Mouse (Mus musculus): ENCODE results near the gene Ankrd50. TPM values are rescaled to one million over a fixed set of nuclear protein-coding genes. Genes with fewer than 3 reads are reported as not detected.

The Ankrd50 gene
- polyA plus RNA-seq, 1 experiment from 2014 or later = 20.1 TPM

DNA sequence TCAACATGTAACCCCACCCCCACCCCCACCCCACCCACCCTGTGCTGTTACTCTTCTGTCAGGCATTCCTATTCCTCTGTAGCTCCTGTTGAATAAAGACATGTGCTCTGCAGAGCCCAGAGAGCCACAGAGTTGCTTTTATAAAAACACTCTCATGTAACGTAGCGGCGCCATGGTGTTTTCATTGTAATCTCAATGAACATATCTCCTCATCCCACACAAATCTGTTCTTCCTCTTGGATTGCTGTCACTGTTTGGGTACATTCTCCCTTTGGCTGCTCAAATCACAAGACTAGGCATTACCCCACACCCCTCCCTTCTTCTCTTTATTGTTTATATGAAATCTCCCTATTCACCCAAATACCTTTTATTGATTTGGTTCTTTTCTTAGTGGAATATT is 13.9 kb upstream of the Ankrd50 start:
- Histone ChIP-seq H3K4me1 (ENCODE audit: control insufficient read depth, insufficient read depth, low read length) (no peaks in the 10 kb centered on the region), H3K4me2 (ENCODE audit: low read depth, low read length) (no peak overlapping the region), H3K4me3 (ENCODE audit: low read depth, low read length) (no peak overlapping the region), H3K27me3 (ENCODE audit: control insufficient read depth, insufficient read depth, low read length) (no peaks in the 10 kb centered on the region), H3K36me3 (replicated peaks; ENCODE audit: control insufficient read depth, insufficient read depth, low read depth, low read length) (no peaks in the 10 kb centered on the region), H3K27ac (replicated peaks; ENCODE audit: low read depth, low read length) (no peak overlapping the region), H3K9ac (replicated peaks; ENCODE audit: low read length) (no peak overlapping the region), H3K9me3 (replicated peaks; ENCODE audit: control insufficient read depth, low read length) (no peaks in the 10 kb centered on the region)
- DNase-seq (ENCODE audit: low spot score) (no peak), ATAC-seq (replicated peaks; ENCODE audit: insufficient number of reproducible peaks, low FRiP score, low TSS enrichment, low read depth) (no peak)
- 84% methylated on average over 3 of the region's 3 CpGs for WGBS

DNA sequence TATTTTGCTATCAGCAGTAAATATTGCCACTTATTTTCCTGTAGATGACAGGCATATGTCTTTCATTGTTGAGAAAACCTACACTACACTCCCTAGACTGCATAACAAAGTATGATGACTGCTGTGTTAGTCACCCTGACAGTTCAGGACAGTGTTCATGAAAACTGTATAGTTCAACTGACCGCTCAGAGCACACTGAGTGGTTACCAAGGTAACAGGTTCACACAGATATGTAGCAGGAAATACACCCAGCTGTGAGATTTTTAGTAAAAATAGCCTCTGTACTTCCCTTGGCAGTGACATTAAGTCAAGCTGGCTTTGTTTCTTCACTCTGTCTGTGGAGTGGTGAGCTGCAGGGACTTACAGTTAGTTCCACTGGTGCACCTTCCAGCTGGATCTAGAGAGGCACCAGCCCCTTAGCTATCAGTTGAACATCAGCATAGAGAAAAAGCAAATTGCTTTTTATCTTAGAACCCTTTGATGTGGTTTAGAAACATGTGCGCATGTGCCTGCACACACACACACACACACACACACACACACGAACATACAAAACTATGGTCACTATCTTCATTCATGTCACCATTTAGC is 12.2 kb upstream of the Ankrd50 start:
- Histone ChIP-seq H3K36me3 (replicated peaks; ENCODE audit: control insufficient read depth, insufficient read depth, low read depth, low read length) (no peaks in the 10 kb centered on the region), H3K27ac (replicated peaks; ENCODE audit: low read depth, low read length) (no peak overlapping the region), H3K4me3 (ENCODE audit: low read depth, low read length) (no peak overlapping the region), H3K27me3 (ENCODE audit: control insufficient read depth, insufficient read depth, low read length) (no peaks in the 10 kb centered on the region), H3K9ac (replicated peaks; ENCODE audit: low read length) (no peak overlapping the region), H3K9me3 (replicated peaks; ENCODE audit: control insufficient read depth, low read length) (no peaks in the 10 kb centered on the region), H3K4me1 (ENCODE audit: control insufficient read depth, insufficient read depth, low read length) (no peaks in the 10 kb centered on the region), H3K4me2 (ENCODE audit: low read depth, low read length) (no peak overlapping the region)
- ATAC-seq (replicated peaks; ENCODE audit: insufficient number of reproducible peaks, low FRiP score, low TSS enrichment, low read depth) (no peak), DNase-seq (ENCODE audit: low spot score) (no peak)
- 89% methylated on average over 3 of the region's 3 CpGs for WGBS

DNA sequence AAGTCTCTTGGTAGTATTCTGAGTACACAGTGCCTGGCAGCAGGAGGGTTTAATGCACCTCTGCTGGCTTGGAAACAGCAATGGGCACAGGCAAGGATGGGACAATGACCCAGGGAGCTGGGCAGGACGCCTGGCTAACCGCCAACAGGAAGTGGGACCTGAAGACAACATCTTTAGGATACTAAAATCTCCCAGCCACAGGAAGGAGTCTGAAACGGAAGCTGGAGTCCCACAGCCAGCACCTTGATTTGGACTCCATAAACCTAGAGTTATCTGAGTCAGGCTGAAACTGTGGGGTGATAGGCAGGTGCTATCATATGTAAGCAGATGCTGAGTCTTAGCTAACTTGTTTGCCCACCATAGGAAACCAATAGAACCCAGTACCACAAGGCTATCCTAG is 7.1 kb upstream of the Ankrd50 start:
- DNase-seq (ENCODE audit: low spot score) = no peak
- ATAC-seq (replicated peaks; ENCODE audit: insufficient number of reproducible peaks, low FRiP score, low TSS enrichment, low read depth) = no peak

DNA sequence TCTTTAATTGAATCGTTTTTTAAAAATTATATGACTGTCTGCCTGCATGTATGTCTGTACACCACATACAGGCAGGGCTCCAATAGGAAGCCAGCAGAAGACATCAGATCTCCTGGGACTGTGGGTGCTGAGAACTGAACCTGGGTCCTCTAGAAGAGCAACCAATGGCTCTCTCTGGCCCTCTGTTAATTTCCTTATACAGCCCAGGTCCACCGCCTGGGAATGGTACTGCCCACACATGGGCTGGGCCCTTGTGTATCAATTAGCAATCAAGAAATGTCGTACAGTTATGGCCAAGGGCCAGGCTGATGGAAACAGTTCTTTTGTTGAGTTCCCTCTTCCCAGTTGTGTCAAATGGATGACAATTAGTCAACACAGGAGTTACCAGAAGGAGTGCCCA is 6.6 kb upstream of the Ankrd50 start:
- Histone ChIP-seq H3K9ac (replicated peaks; ENCODE audit: low read length) (no peak overlapping the region), H3K4me2 (ENCODE audit: low read depth, low read length) (no peak overlapping the region), H3K27me3 (ENCODE audit: control insufficient read depth, insufficient read depth, low read length) (no peaks in the 10 kb centered on the region), H3K9me3 (replicated peaks; ENCODE audit: control insufficient read depth, low read length) (no peaks in the 10 kb centered on the region), H3K27ac (replicated peaks; ENCODE audit: low read depth, low read length) (no peak overlapping the region), H3K36me3 (replicated peaks; ENCODE audit: control insufficient read depth, insufficient read depth, low read depth, low read length) (no peaks in the 10 kb centered on the region), H3K4me1 (ENCODE audit: control insufficient read depth, insufficient read depth, low read length) (no peaks in the 10 kb centered on the region), H3K4me3 (ENCODE audit: low read depth, low read length) (no peak overlapping the region)
- 85% methylated on average over 3 of the region's 3 CpGs for WGBS
- ATAC-seq (replicated peaks; ENCODE audit: insufficient number of reproducible peaks, low FRiP score, low TSS enrichment, low read depth) = no peak
- DNase-seq (ENCODE audit: low spot score) = no peak

More for the DNA sequence above, 7.1 kb upstream of the Ankrd50 start:
- no peak overlapping the region for H3K9ac ChIP-seq (replicated peaks; ENCODE audit: low read length)
- no peak overlapping the region for H3K4me2 ChIP-seq (ENCODE audit: low read depth, low read length)
- WGBS = 83% methylated on average over 3 of the region's 3 CpGs
- no peaks in the 10 kb centered on the region for H3K9me3 ChIP-seq (replicated peaks; ENCODE audit: control insufficient read depth, low read length)
- no peaks in the 10 kb centered on the region for H3K4me1 ChIP-seq (ENCODE audit: control insufficient read depth, insufficient read depth, low read length)
- H3K27ac ChIP-seq (replicated peaks; ENCODE audit: low read depth, low read length) = no peak overlapping the region
- H3K4me3 ChIP-seq (ENCODE audit: low read depth, low read length) = no peak overlapping the region
- no peaks in the 10 kb centered on the region for H3K27me3 ChIP-seq (ENCODE audit: control insufficient read depth, insufficient read depth, low read length)
- no peaks in the 10 kb centered on the region for H3K36me3 ChIP-seq (replicated peaks; ENCODE audit: control insufficient read depth, insufficient read depth, low read depth, low read length)

DNA sequence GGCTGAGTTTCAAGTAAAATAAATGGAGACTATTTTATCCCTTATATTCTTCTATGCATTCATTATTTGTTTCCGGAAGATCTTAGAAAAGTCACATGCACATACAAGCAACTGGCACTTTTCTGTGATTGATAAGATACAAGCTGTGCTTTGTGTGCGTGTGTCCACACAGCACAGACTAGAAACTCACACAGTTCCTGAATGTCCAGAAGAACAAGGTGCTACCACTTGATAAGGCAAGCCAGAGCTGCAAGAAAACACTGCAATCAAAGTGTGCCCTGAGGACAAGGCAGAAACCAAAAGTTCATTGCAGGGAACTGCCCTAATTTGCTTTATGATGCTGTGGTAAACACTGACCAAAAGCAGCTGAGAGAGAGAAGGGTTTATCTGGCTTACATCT is 6.1 kb upstream of the Ankrd50 start:
- H3K27ac ChIP-seq (replicated peaks; ENCODE audit: low read depth, low read length) = no peak overlapping the region
- DNase-seq (ENCODE audit: low spot score) = no peak
- H3K9ac ChIP-seq (replicated peaks; ENCODE audit: low read length) = no peak overlapping the region
- H3K9me3 ChIP-seq (replicated peaks; ENCODE audit: control insufficient read depth, low read length) = no peaks in the 10 kb centered on the region
- no peaks in the 10 kb centered on the region for H3K27me3 ChIP-seq (ENCODE audit: control insufficient read depth, insufficient read depth, low read length)
- WGBS = 86% methylated on average over 2 of the region's 2 CpGs
- no peak overlapping the region for H3K4me2 ChIP-seq (ENCODE audit: low read depth, low read length)
- no peaks in the 10 kb centered on the region for H3K4me1 ChIP-seq (ENCODE audit: control insufficient read depth, insufficient read depth, low read length)
- no peak for ATAC-seq (replicated peaks; ENCODE audit: insufficient number of reproducible peaks, low FRiP score, low TSS enrichment, low read depth)
- H3K4me3 ChIP-seq (ENCODE audit: low read depth, low read length) = no peak overlapping the region
- H3K36me3 ChIP-seq (replicated peaks; ENCODE audit: control insufficient read depth, insufficient read depth, low read depth, low read length) = no peaks in the 10 kb centered on the region

DNA sequence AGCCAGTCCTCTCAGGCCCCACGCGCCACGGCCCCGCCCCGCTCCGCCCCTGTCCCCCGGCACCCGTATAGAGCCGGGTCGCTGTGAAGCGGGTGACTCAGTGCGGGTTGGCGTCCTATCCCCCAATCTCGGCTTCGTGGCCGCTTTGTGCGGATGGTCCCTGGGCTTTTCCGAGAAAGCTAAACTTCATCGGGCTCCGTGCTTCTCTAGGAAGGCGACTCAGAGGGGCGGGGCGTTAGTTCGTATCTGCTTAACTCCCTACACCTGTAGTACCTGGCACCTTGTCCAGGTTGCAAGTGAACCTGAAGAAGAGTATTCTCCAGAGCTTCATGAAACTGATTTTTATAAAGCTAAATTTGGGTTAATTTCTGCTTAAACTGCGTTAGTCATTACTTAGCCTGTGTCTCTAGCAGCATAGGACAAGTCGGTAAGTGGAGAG is 482 bp upstream of the Ankrd50 start:
- no peaks in the 10 kb centered on the region for H3K9me3 ChIP-seq (replicated peaks; ENCODE audit: control insufficient read depth, low read length)
- 1% methylated on average over 25 of the region's 26 CpGs for WGBS
- ATAC-seq (replicated peaks; ENCODE audit: insufficient number of reproducible peaks, low FRiP score, low TSS enrichment, low read depth) (peak; percentile 97), DNase-seq (ENCODE audit: low spot score) (no peak)
- no peak overlapping the region for H3K9ac ChIP-seq (replicated peaks; ENCODE audit: low read length)
- H3K4me2 ChIP-seq (ENCODE audit: low read depth, low read length) = peak overlapping the region; percentile 35
- H3K4me1 ChIP-seq (ENCODE audit: control insufficient read depth, insufficient read depth, low read length) = no peaks in the 10 kb centered on the region
- no peak overlapping the region for H3K27ac ChIP-seq (replicated peaks; ENCODE audit: low read depth, low read length)
- no peaks in the 10 kb centered on the region for H3K27me3 ChIP-seq (ENCODE audit: control insufficient read depth, insufficient read depth, low read length)
- peak overlapping the region; percentile 79 for H3K4me3 ChIP-seq (ENCODE audit: low read depth, low read length)
- no peaks in the 10 kb centered on the region for H3K36me3 ChIP-seq (replicated peaks; ENCODE audit: control insufficient read depth, insufficient read depth, low read depth, low read length)

DNA sequence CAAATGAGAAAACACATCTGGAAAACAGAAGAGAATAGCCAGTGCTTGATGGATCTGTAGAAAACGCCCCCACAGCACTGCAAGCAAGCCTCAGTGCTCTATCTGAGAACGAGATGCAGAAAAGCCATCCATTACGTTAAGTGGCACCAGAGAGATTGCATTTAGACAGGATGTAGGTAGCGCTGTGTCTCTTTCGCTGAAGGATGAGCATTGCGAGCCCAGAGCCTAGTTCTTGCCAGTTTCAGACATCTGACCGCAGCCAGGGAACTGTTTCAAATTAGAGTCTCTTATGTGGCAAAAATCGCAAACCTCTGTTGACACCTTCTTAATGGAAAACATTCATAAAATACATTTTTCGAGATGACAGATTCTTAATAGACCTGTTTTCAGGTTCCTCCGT is 1.1 kb downstream of the Ankrd50 start:
- Histone ChIP-seq H3K27me3 (ENCODE audit: control insufficient read depth, insufficient read depth, low read length) (no peaks in the 10 kb centered on the region), H3K4me3 (ENCODE audit: low read depth, low read length) (peak overlapping the region; percentile 79), H3K27ac (replicated peaks; ENCODE audit: low read depth, low read length) (no peak overlapping the region), H3K36me3 (replicated peaks; ENCODE audit: control insufficient read depth, insufficient read depth, low read depth, low read length) (no peaks in the 10 kb centered on the region), H3K9me3 (replicated peaks; ENCODE audit: control insufficient read depth, low read length) (no peaks in the 10 kb centered on the region), H3K4me1 (ENCODE audit: control insufficient read depth, insufficient read depth, low read length) (no peaks in the 10 kb centered on the region), H3K9ac (replicated peaks; ENCODE audit: low read length) (0 out of 2 replicates have a peak overlapping the region, but pooled peaks have one; percentile 18), H3K4me2 (ENCODE audit: low read depth, low read length) (peak overlapping the region; percentile 45)
- peak; percentile 40 for DNase-seq (ENCODE audit: low spot score)
- WGBS = 19% methylated on average over 10 of the region's 10 CpGs
- no peak for ATAC-seq (replicated peaks; ENCODE audit: insufficient number of reproducible peaks, low FRiP score, low TSS enrichment, low read depth)

DNA sequence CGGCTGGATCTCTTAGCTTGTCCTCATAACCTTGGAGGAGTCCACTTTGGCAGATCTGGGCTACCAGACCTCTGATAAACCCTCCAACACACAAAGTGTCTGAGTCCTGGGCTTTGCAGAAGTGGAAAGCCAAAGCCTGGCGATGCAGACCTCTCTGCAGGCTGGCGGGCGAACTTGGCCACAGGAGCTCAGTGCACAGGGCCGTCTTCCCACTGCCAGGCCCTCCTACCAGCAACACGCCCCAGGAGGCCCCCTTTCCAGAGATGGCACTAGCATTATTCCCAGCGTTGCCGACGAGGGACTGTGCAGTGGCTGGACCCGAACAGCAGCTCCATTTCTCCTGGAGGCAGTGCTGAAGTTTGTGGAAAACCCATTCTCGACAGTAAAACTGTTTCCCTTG is 1.9 kb downstream of the Ankrd50 start:
- H3K27ac ChIP-seq (replicated peaks; ENCODE audit: low read depth, low read length) = no peak overlapping the region
- H3K27me3 ChIP-seq (ENCODE audit: control insufficient read depth, insufficient read depth, low read length) = no peaks in the 10 kb centered on the region
- ATAC-seq (replicated peaks; ENCODE audit: insufficient number of reproducible peaks, low FRiP score, low TSS enrichment, low read depth) (no peak), DNase-seq (ENCODE audit: low spot score) (no peak)
- no peaks in the 10 kb centered on the region for H3K4me1 ChIP-seq (ENCODE audit: control insufficient read depth, insufficient read depth, low read length)
- peak overlapping the region; percentile 10; the same call in 1 of the 2 replicates for H3K9ac ChIP-seq (replicated peaks; ENCODE audit: low read length)
- H3K36me3 ChIP-seq (replicated peaks; ENCODE audit: control insufficient read depth, insufficient read depth, low read depth, low read length) = no peaks in the 10 kb centered on the region
- H3K9me3 ChIP-seq (replicated peaks; ENCODE audit: control insufficient read depth, low read length) = no peaks in the 10 kb centered on the region
- H3K4me2 ChIP-seq (ENCODE audit: low read depth, low read length) = peak overlapping the region; percentile 45
- WGBS = 36% methylated on average over 11 of the region's 11 CpGs
- H3K4me3 ChIP-seq (ENCODE audit: low read depth, low read length) = peak overlapping the region; percentile 79
